Mouse (Mus musculus) spleen, postnatal 10 days (tissue): ENCODE results near the gene Dnaja3.
"Not testable (repeated sequence)": the region's sequence is repeated elsewhere in the genome, so short reads cannot be mapped to it uniquely, and the experiment has no call there.

Experiments
- DNase-seq, 2 experiments: peaks; one replicate each; pipeline ENCODE4 v3.0.0; 2021 to 2022; ENCODE audit warnings: low spot score in 2 of 2

Gene Dnaja3

GRCm38 (mm10) chr16:4665726-4666125 lies 25.9 kb downstream of the Dnaja3 start:
- no peak for DNase-seq

- DNase-seq = peak; percentile 78 to 92
Measured at GRCm38 (mm10) chr16:4667190-4667808, 27.5 kb downstream of the Dnaja3 start.

- no peak for DNase-seq
Measured at GRCm38 (mm10) chr16:4670317-4670716, 30.5 kb downstream of the Dnaja3 start.

- peak in 1 of 2 experiments; percentile 52 for DNase-seq
Measured at GRCm38 (mm10) chr16:4674091-4674490, 34.3 kb downstream of the Dnaja3 start.

- DNase-seq = no peak
Measured at GRCm38 (mm10) chr16:4676836-4677235, 37.0 kb downstream of the Dnaja3 start.

- DNase-seq = no peak
Measured at GRCm38 (mm10) chr16:4678080-4678479, 38.3 kb downstream of the Dnaja3 start.

GRCm38 (mm10) chr16:4679121-4680018 lies 39.6 kb downstream of the Dnaja3 start, which contains the start of gene Coro7:
Gene Coro7 (minus strand): TSS chr16:4679777.
- DNase-seq = peak; percentile 81 to 95

- DNase-seq = not testable (repeated sequence)
Measured at GRCm38 (mm10) chr16:4680922-4681455, 41.2 kb downstream of the Dnaja3 start.

- no peak for DNase-seq
Measured at GRCm38 (mm10) chr16:4682628-4683179, 42.9 kb downstream of the Dnaja3 start.

GRCm38 (mm10) chr16:4683193-4683580 lies 43.4 kb downstream of the Dnaja3 start:
- no peak for DNase-seq

GRCm38 (mm10) chr16:4683581-4684456 lies 44.0 kb downstream of the Dnaja3 start:
- DNase-seq = peak; percentile 97 to 99

GRCm38 (mm10) chr16:4684457-4684791 lies 44.6 kb downstream of the Dnaja3 start:
- DNase-seq = no peak

- not testable (repeated sequence) for DNase-seq
Measured at GRCm38 (mm10) chr16:4689371-4689770, 49.6 kb downstream of the Dnaja3 start.

GRCm38 (mm10) chr16:4701211-4701610 lies 61.4 kb downstream of the Dnaja3 start:
- DNase-seq = no peak

GRCm38 (mm10) chr16:4702646-4703045 lies 62.9 kb downstream of the Dnaja3 start:
- DNase-seq = no peak

GRCm38 (mm10) chr16:4705541-4705940 lies 65.8 kb downstream of the Dnaja3 start:
- no peak for DNase-seq

- no peak for DNase-seq
Measured at GRCm38 (mm10) chr16:4711173-4711572, 71.4 kb downstream of the Dnaja3 start.

GRCm38 (mm10) chr16:4713861-4714710 lies 74.3 kb downstream of the Dnaja3 start:
- no peak for DNase-seq

GRCm38 (mm10) chr16:4717866-4718265 lies 78.1 kb downstream of the Dnaja3 start:
- no peak for DNase-seq

GRCm38 (mm10) chr16:4718753-4719518 lies 79.1 kb downstream of the Dnaja3 start, which contains the start of gene Nmral1:
Gene Nmral1 (minus strand): TSS chr16:4719356.
- DNase-seq = peak; percentile 76 to 79
